Mouse (Mus musculus): ENCODE results near the gene Rbfox3. TPM values are rescaled to one million over a fixed set of nuclear protein-coding genes. Genes with fewer than 3 reads are reported as not detected.

Rbfox3 gene
- total RNA-seq (2021) = under 1 TPM; 0.13 to 0.20 TPM
- long read RNA-seq, experiment 1, partial matches to known transcripts = 1 of 3 reads
- long read RNA-seq, experiment 1, other reads (novel, unspliced or antisense) = 2 of 3 reads
- long read RNA-seq, experiment 2 = 0 reads

- DNase-seq = peak; percentile 39
- H3K27ac ChIP-seq = no peak within 1 kb of the TSS
- peak; percentile 20; the same call in 1 of the 2 replicates for TF ChIP-seq CTCF (IDR thresholded peaks at IDR 0.05)
- intact Hi-C loops (cut with DNase I) = no loop called here
- no peak within 1 kb of the TSS for H3K4me3 ChIP-seq
Measured at GRCm38 (mm10) chr11:118911307-118912070, at the start of gene Rbfox3. Rbfox3 (minus strand) TSS chr11:118911597.

DNA sequence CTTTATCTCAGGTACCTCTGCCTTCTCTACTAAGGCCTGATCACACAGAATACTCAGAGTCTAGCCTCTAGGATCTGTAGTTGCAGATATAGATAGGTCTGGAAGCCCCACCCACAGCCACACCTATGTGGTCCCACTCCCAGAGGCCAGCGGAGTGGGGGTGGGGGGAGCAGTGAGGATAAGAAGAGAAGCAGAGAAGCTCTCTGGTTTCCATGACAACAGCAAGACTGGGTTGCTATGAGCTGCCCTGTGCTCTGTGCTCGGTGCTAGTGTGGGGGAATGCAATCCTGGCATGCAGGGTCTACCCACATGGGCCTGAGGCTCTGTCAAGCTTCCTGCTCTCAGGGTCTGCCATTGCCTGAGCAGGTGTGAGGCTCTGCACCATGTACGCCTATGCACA is 49.3 kb upstream of the Rbfox3 start:
- no peak for TF ChIP-seq CTCF (IDR thresholded peaks at IDR 0.05)
- DNase-seq = no peak
- Histone ChIP-seq H3K4me3 (no peak overlapping the region), H3K27ac (no peak overlapping the region)
- intact Hi-C loops (cut with DNase I) = no loop called here

GRCm38 (mm10) chr11:118957070-118957471 is 45.7 kb upstream of the Rbfox3 start:
- intact Hi-C loops (cut with DNase I) = no loop called here
- Histone ChIP-seq H3K27ac (no peak overlapping the region), H3K4me3 (peak overlapping the region; percentile 13; the same call in 1 of the 2 replicates)
- DNase-seq = peak; percentile 65
- TF ChIP-seq CTCF (IDR thresholded peaks at IDR 0.05) = no peak

DNA sequence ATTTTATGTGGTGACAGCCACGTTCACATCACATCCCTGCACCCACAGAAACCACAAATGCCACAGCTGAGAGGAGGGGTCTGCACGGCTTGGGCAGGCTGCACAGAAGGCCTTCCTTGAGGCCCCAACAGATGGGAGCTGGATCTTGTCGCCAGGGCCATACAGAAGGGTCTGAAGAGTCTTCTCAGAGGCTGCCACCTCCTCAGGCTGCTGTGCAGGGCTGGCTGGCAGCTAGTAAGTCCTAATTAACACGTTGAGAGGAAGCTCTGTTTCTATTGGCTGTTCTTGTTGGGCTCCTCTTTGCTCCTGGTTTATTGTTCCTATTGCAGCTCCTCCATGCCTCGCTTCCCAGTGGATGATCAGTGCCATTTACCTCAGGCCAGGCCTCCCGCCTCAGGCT is 43.6 kb upstream of the Rbfox3 start:
- no peak for TF ChIP-seq CTCF (IDR thresholded peaks at IDR 0.05)

GRCm38 (mm10) chr11:118945868-118946267 is 34.5 kb upstream of the Rbfox3 start:
- intact Hi-C loops (cut with DNase I) = no loop called here
- DNase-seq = no peak
- H3K4me3 ChIP-seq = no peak overlapping the region
- no peak overlapping the region for H3K27ac ChIP-seq
- no peak for TF ChIP-seq CTCF (IDR thresholded peaks at IDR 0.05)

More for the DNA sequence above, 43.6 kb upstream of the Rbfox3 start:
- Histone ChIP-seq H3K4me3 (no peak overlapping the region), H3K27ac (no peak overlapping the region)
- intact Hi-C loops (cut with DNase I) = no loop called here
- DNase-seq = no peak

GRCm38 (mm10) chr11:118941268-118941667 is 29.9 kb upstream of the Rbfox3 start:
- H3K4me3 ChIP-seq = no peak overlapping the region
- intact Hi-C loops (cut with DNase I) = no loop called here
- no peak overlapping the region for H3K27ac ChIP-seq
- DNase-seq = no peak
- TF ChIP-seq CTCF (IDR thresholded peaks at IDR 0.05) = no peak

DNA sequence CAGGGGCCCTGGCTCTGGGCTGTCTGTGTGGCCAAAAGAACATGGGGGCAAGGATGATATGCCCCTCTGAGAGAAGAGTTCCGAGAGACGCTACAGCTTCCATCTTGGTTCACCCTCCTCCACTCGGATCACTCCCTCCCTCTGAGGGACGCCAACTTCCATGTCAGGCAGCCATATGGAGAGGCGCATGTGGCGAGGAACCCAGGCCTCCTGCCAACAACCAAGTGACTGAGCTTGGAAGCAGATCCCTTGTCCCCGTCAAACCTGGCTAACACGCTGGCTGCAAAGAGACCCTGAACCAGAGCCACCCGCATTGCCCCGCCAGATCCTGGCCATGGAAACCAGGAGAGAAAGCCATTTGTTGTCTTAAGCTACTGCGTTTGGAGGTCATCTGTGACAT is 29.1 kb upstream of the Rbfox3 start:
- Histone ChIP-seq H3K27ac (no peak overlapping the region), H3K4me3 (no peak overlapping the region)
- intact Hi-C loops (cut with DNase I) = no loop called here
- no peak for TF ChIP-seq CTCF (IDR thresholded peaks at IDR 0.05)
- DNase-seq = peak; percentile 29

GRCm38 (mm10) chr11:118939731-118940130 is 28.3 kb upstream of the Rbfox3 start:
- intact Hi-C loops (cut with DNase I) = no loop called here
- DNase-seq = no peak
- H3K27ac ChIP-seq = no peak overlapping the region
- no peak overlapping the region for H3K4me3 ChIP-seq
- no peak for TF ChIP-seq CTCF (IDR thresholded peaks at IDR 0.05)

- no peak for DNase-seq
- Histone ChIP-seq H3K4me3 (no peak overlapping the region), H3K27ac (no peak overlapping the region)
- intact Hi-C loops (cut with DNase I) = no loop called here
- no peak for TF ChIP-seq CTCF (IDR thresholded peaks at IDR 0.05)
Measured at GRCm38 (mm10) chr11:118934925-118935324, 23.5 kb upstream of the Rbfox3 start.

DNA sequence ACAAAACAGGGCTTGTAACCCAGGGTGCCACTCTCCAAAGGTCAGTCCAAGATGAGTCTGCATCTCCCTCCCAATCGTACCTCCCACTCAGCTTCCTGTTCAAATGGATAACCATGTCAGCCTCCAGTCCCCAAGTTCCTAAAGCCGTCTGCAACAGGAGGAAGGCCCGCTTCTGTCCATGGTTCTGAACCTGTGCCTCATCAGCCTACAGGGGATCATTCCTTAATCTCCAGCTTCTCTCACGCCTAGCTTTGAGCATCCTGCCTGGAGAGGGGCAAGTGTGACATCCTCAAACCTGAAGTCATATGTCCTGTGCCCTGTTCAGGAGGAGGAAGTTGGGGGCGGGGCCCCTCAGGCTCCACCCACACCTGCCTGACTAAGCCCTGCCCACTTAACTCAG is 15.7 kb upstream of the Rbfox3 start:
- intact Hi-C loops (cut with DNase I) = no loop called here

DNA sequence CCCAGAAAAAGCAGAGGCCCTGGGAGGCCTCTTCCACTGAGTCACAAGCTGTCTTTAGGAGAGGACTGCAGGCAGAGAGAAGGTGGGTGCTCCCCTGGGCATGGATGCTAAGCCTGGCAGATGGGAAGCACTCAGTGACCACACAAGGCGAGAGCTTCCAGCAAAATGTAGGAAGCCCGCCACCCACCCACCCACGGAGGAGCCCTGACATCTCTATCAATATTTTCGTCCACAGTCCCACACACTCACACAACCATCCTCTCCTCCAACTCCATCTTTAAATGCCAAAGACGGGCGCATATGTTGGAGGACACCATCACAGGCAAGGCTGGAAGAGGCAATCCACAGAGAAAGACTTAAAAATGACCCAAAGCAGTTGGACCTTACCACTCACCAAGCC is 10.5 kb upstream of the Rbfox3 start:
- no peak overlapping the region for H3K4me3 ChIP-seq
- no peak for DNase-seq
- TF ChIP-seq CTCF (IDR thresholded peaks at IDR 0.05) = no peak
- intact Hi-C loops (cut with DNase I) = no loop called here
- H3K27ac ChIP-seq = no peak overlapping the region

More for the DNA sequence above, 15.7 kb upstream of the Rbfox3 start:
- Histone ChIP-seq H3K27ac (no peak overlapping the region), H3K4me3 (no peak overlapping the region)
- no peak for TF ChIP-seq CTCF (IDR thresholded peaks at IDR 0.05)
- DNase-seq = no peak

GRCm38 (mm10) chr11:118916423-118917030 is 5.1 kb upstream of the Rbfox3 start:
- no peak for TF ChIP-seq CTCF (IDR thresholded peaks at IDR 0.05)
- intact Hi-C loops (cut with DNase I) = no loop called here
- DNase-seq = no peak
- H3K4me3 ChIP-seq = no peak overlapping the region
- no peak overlapping the region for H3K27ac ChIP-seq

GRCm38 (mm10) chr11:118915888-118916287 is 4.5 kb upstream of the Rbfox3 start:
- no peak for TF ChIP-seq CTCF (IDR thresholded peaks at IDR 0.05)
- intact Hi-C loops (cut with DNase I) = no loop called here

More at GRCm38 (mm10) chr11:118915888-118916287, 4.5 kb upstream of the Rbfox3 start:
- no peak overlapping the region for H3K4me3 ChIP-seq
- no peak for DNase-seq
- H3K27ac ChIP-seq = no peak overlapping the region
